Mouse (Mus musculus): Measurements from ENCODE around the gene Gstp2. TPM values are rescaled to one million over a fixed set of nuclear protein-coding genes. Genes with fewer than 3 reads are reported as not detected.
"Not testable (repeated sequence)": the region's sequence is repeated elsewhere in the genome, so short reads cannot be mapped to it uniquely, and the experiment has no call there.

The Gstp2 gene
- polyA plus RNA-seq, 1 experiment from 2014 or later, result 1.1 TPM

GRCm38 (mm10) chr19:4055947-4056693, 10.3 kb upstream of the Gstp2 start:
- Histone ChIP-seq H3K4me3 (replicated peaks; ENCODE audit: low read length) (no peak overlapping the region), H3K9ac (replicated peaks; ENCODE audit: low read depth, low read length) (no peak overlapping the region), H3K27ac (ENCODE audit: low read length) (no peak overlapping the region), H3K4me1 (replicated peaks; ENCODE audit: control insufficient read depth, insufficient read depth, low read length) (no peaks in the 10 kb centered on the region), H3K9me3 (ENCODE audit: control insufficient read depth, low read length) (no peaks in the 10 kb centered on the region), H3K36me3 (ENCODE audit: control insufficient read depth, insufficient read depth) (no peaks in the 10 kb centered on the region), H3K27me3 (replicated peaks; ENCODE audit: control insufficient read depth, insufficient read depth, low read length) (no peaks in the 10 kb centered on the region), H3K4me2 (ENCODE audit: low read length) (no peak overlapping the region)
- WGBS, result 63% methylated on average over 15 of the region's 15 CpGs
- no peak for ATAC-seq

- Histone ChIP-seq H3K4me1 (replicated peaks; ENCODE audit: control insufficient read depth, insufficient read depth, low read length) (no peaks in the 10 kb centered on the region), H3K27me3 (replicated peaks; ENCODE audit: control insufficient read depth, insufficient read depth, low read length) (no peaks in the 10 kb centered on the region), H3K4me3 (replicated peaks; ENCODE audit: low read length) (no peak overlapping the region), H3K27ac (ENCODE audit: low read length) (no peak overlapping the region), H3K4me2 (ENCODE audit: low read length) (no peak overlapping the region), H3K36me3 (ENCODE audit: control insufficient read depth, insufficient read depth) (no peaks in the 10 kb centered on the region), H3K9ac (replicated peaks; ENCODE audit: low read depth, low read length) (no peak overlapping the region), H3K9me3 (ENCODE audit: control insufficient read depth, low read length) (no peaks in the 10 kb centered on the region)
- no peak for ATAC-seq
- 71% methylated on average over 8 of the region's 8 CpGs for WGBS
Measured at GRCm38 (mm10) chr19:4055216-4055946, 9.6 kb upstream of the Gstp2 start.

- H3K4me1 ChIP-seq (replicated peaks; ENCODE audit: control insufficient read depth, insufficient read depth, low read length), result no peaks in the 10 kb centered on the region
- no peak overlapping the region for H3K9ac ChIP-seq (replicated peaks; ENCODE audit: low read depth, low read length)
- no peak overlapping the region for H3K4me2 ChIP-seq (ENCODE audit: low read length)
- 90% methylated on average over 5 of the region's 5 CpGs for WGBS
- H3K4me3 ChIP-seq (replicated peaks; ENCODE audit: low read length), result no peak overlapping the region
- H3K9me3 ChIP-seq (ENCODE audit: control insufficient read depth, low read length), result no peaks in the 10 kb centered on the region
- ATAC-seq, result no peak
- no peaks in the 10 kb centered on the region for H3K27me3 ChIP-seq (replicated peaks; ENCODE audit: control insufficient read depth, insufficient read depth, low read length)
- no peak overlapping the region for H3K27ac ChIP-seq (ENCODE audit: low read length)
- no peaks in the 10 kb centered on the region for H3K36me3 ChIP-seq (ENCODE audit: control insufficient read depth, insufficient read depth)
Measured at GRCm38 (mm10) chr19:4054613-4055012, 8.8 kb upstream of the Gstp2 start.

- WGBS, result 82% methylated on average over 5 of the region's 5 CpGs
- Histone ChIP-seq H3K4me1 (replicated peaks; ENCODE audit: control insufficient read depth, insufficient read depth, low read length) (no peaks in the 10 kb centered on the region), H3K4me3 (replicated peaks; ENCODE audit: low read length) (no peak overlapping the region)
Measured at GRCm38 (mm10) chr19:4052516-4053030, 6.8 kb upstream of the Gstp2 start.

GRCm38 (mm10) chr19:4051741-4052515, 6.1 kb upstream of the Gstp2 start:
- Histone ChIP-seq H3K9ac (replicated peaks; ENCODE audit: low read depth, low read length) (no peak overlapping the region), H3K9me3 (ENCODE audit: control insufficient read depth, low read length) (no peaks in the 10 kb centered on the region), H3K36me3 (ENCODE audit: control insufficient read depth, insufficient read depth) (no peaks in the 10 kb centered on the region), H3K27me3 (replicated peaks; ENCODE audit: control insufficient read depth, insufficient read depth, low read length) (no peaks in the 10 kb centered on the region), H3K4me2 (ENCODE audit: low read length) (no peak overlapping the region), H3K4me1 (replicated peaks; ENCODE audit: control insufficient read depth, insufficient read depth, low read length) (no peaks in the 10 kb centered on the region), H3K4me3 (replicated peaks; ENCODE audit: low read length) (no peak overlapping the region), H3K27ac (ENCODE audit: low read length) (no peak overlapping the region)
- WGBS, result 52% methylated on average over 10 of the region's 10 CpGs
- no peak for ATAC-seq

More at GRCm38 (mm10) chr19:4052516-4053030, 6.8 kb upstream of the Gstp2 start:
- H3K27me3 ChIP-seq (replicated peaks; ENCODE audit: control insufficient read depth, insufficient read depth, low read length), result no peaks in the 10 kb centered on the region
- no peaks in the 10 kb centered on the region for H3K36me3 ChIP-seq (ENCODE audit: control insufficient read depth, insufficient read depth)
- no peak overlapping the region for H3K4me2 ChIP-seq (ENCODE audit: low read length)
- no peak for ATAC-seq
- H3K9me3 ChIP-seq (ENCODE audit: control insufficient read depth, low read length), result no peaks in the 10 kb centered on the region
- H3K27ac ChIP-seq (ENCODE audit: low read length), result no peak overlapping the region
- no peak overlapping the region for H3K9ac ChIP-seq (replicated peaks; ENCODE audit: low read depth, low read length)

- no peaks in the 10 kb centered on the region for H3K27me3 ChIP-seq (replicated peaks; ENCODE audit: control insufficient read depth, insufficient read depth, low read length)
- no peaks in the 10 kb centered on the region for H3K36me3 ChIP-seq (ENCODE audit: control insufficient read depth, insufficient read depth)
- H3K4me2 ChIP-seq (ENCODE audit: low read length), result no peak overlapping the region
- ATAC-seq, result no peak
- peaks cover 2% of the 10 kb centered on the region for H3K4me1 ChIP-seq (replicated peaks; ENCODE audit: control insufficient read depth, insufficient read depth, low read length)
- no peak overlapping the region for H3K9ac ChIP-seq (replicated peaks; ENCODE audit: low read depth, low read length)
- 95% methylated on average over 5 of the region's 5 CpGs for WGBS
- H3K9me3 ChIP-seq (ENCODE audit: control insufficient read depth, low read length), result no peaks in the 10 kb centered on the region
- no peak overlapping the region for H3K27ac ChIP-seq (ENCODE audit: low read length)
- H3K4me3 ChIP-seq (replicated peaks; ENCODE audit: low read length), result no peak overlapping the region
Measured at GRCm38 (mm10) chr19:4051016-4051415, 5.2 kb upstream of the Gstp2 start.

- not testable (repeated sequence) for H3K27me3 ChIP-seq (replicated peaks; ENCODE audit: control insufficient read depth, insufficient read depth, low read length); H3K27ac ChIP-seq (ENCODE audit: low read length); H3K9me3 ChIP-seq (ENCODE audit: control insufficient read depth, low read length); H3K36me3 ChIP-seq (ENCODE audit: control insufficient read depth, insufficient read depth); H3K4me3 ChIP-seq (replicated peaks; ENCODE audit: low read length); H3K9ac ChIP-seq (replicated peaks; ENCODE audit: low read depth, low read length); ATAC-seq; H3K4me1 ChIP-seq (replicated peaks; ENCODE audit: control insufficient read depth, insufficient read depth, low read length); H3K4me2 ChIP-seq (ENCODE audit: low read length)
- WGBS, result 88% methylated on average over 5 of the region's 5 CpGs
Measured at GRCm38 (mm10) chr19:4049069-4049468, 3.2 kb upstream of the Gstp2 start.

GRCm38 (mm10) chr19:4047859-4048258, 2.0 kb upstream of the Gstp2 start:
- H3K4me1 ChIP-seq (replicated peaks; ENCODE audit: control insufficient read depth, insufficient read depth, low read length), result peaks cover 7% of the 10 kb centered on the region
- 9% methylated on average over 4 of the region's 4 CpGs for WGBS
- no peak for ATAC-seq
- no peaks in the 10 kb centered on the region for H3K9me3 ChIP-seq (ENCODE audit: control insufficient read depth, low read length)
- H3K9ac ChIP-seq (replicated peaks; ENCODE audit: low read depth, low read length), result no peak overlapping the region
- H3K27me3 ChIP-seq (replicated peaks; ENCODE audit: control insufficient read depth, insufficient read depth, low read length), result no peaks in the 10 kb centered on the region
- no peak overlapping the region for H3K4me3 ChIP-seq (replicated peaks; ENCODE audit: low read length)
- no peak overlapping the region for H3K4me2 ChIP-seq (ENCODE audit: low read length)
- no peaks in the 10 kb centered on the region for H3K36me3 ChIP-seq (ENCODE audit: control insufficient read depth, insufficient read depth)
- no peak overlapping the region for H3K27ac ChIP-seq (ENCODE audit: low read length)

- Histone ChIP-seq H3K27me3 (replicated peaks; ENCODE audit: control insufficient read depth, insufficient read depth, low read length) (no peaks in the 10 kb centered on the region), H3K9me3 (ENCODE audit: control insufficient read depth, low read length) (no peaks in the 10 kb centered on the region), H3K9ac (replicated peaks; ENCODE audit: low read depth, low read length) (no peak overlapping the region), H3K36me3 (ENCODE audit: control insufficient read depth, insufficient read depth) (no peaks in the 10 kb centered on the region), H3K4me3 (replicated peaks; ENCODE audit: low read length) (no peak overlapping the region), H3K4me2 (ENCODE audit: low read length) (no peak overlapping the region), H3K27ac (ENCODE audit: low read length) (no peak overlapping the region), H3K4me1 (replicated peaks; ENCODE audit: control insufficient read depth, insufficient read depth, low read length) (peaks cover 7% of the 10 kb centered on the region)
- WGBS, result 84% methylated on average over 8 of the region's 8 CpGs
- no peak for ATAC-seq
Measured at GRCm38 (mm10) chr19:4046866-4047254, 1.0 kb upstream of the Gstp2 start.

All from forebrain, embryonic 16.5 days (tissue).